Mouse (Mus musculus) stomach, postnatal 0 days (tissue): ENCODE results near the gene Tnfrsf17.

Source experiments
- CTCF ChIP-seq: IDR thresholded peaks from 2 replicates; pipeline ENCODE4 v1.5.1; 2016; ENCODE audit warnings: antibody characterized with exemption, low read depth, mild to moderate bottlenecking, moderate library complexity
- EP300 ChIP-seq: optimal IDR thresholded peaks from 2 replicates; pipeline ENCODE3; 2016; ENCODE audit warnings: antibody characterized with exemption

- no peak for TF ChIP-seq CTCF
- TF ChIP-seq EP300 = no peak
Measured at GRCm38 (mm10) chr16:11359173-11359572, 45.6 kb downstream of the Tnfrsf17 start.
